Mouse (Mus musculus) retina, embryonic 14.5 days (tissue): ENCODE results near the gene Gm15293.
"Not testable (repeated sequence)": the region's sequence is repeated elsewhere in the genome, so short reads cannot be mapped to it uniquely, and the experiment has no call there.

ENCODE experiments used
- DNase-seq: peaks from one replicate; pipeline ENCODE4 v3.0.0-alpha.2; 2015; ENCODE audit warnings: low spot score

Gene Gm15293

GRCm38 (mm10) chr8:21201261-21201660 is at the start of gene Gm15293:
Gene Gm15293 (plus strand): TSS chr8:21201561.
- DNase-seq, result not testable (repeated sequence)

- DNase-seq, result not testable (repeated sequence)
Observed at GRCm38 (mm10) chr8:21161977-21162376, 39.4 kb upstream of the Gm15293 start, which contains the start of gene Defa22. Gene Defa22 (plus strand): TSS chr8:21162277.

- DNase-seq, result not testable (repeated sequence)
Observed at GRCm38 (mm10) chr8:21191314-21191713, 10.0 kb upstream of the Gm15293 start, which contains the start of gene Defa31. Gene Defa31 (plus strand): TSS chr8:21191614.
